Mouse (Mus musculus) embryonic fibroblast, embryonic 13.5 days (primary cell): ENCODE data around the gene Acaa1b.

ENCODE experiments used
- CTCF ChIP-seq: IDR thresholded peaks from 2 replicates; pipeline ENCODE4 v1.5.1; 2011; ENCODE audit warnings: mild to moderate bottlenecking, control low read depth, low read length, moderate library complexity, borderline replicate concordance; ENCODE audit not compliant: insufficient read depth
- POLR2A ChIP-seq: IDR thresholded peaks from 2 replicates; pipeline ENCODE4 v1.6.1; 2011; ENCODE audit warnings: low read depth, mild to moderate bottlenecking, control low read depth, low read length, moderate library complexity

DNA sequence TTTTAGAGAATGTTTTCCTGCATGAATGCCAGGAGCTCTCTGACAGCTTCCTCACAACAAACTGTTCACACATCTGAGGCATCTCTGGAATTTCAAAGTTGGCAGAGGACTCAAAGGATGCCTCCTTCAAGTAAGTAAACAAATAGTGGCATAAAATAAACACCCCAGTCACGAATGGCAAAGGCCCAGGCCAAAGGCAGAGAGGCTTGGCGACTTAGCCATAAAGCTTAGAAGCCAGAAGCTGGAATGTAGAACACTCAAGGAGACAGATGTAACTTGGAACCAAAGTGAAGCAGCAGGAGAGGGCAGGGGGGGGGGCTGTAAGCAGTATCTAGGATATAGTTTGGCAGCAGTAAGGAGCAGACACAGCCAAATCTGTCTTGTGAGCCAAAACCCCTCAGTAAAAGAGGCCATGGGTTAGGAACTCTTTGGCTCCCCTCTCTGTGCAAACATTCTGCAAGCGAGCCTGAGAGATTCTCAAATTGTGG lies 24.4 kb upstream of the Acaa1b start:
- TF ChIP-seq POLR2A (no peak), CTCF (no peak)
